Mouse (Mus musculus) cerebellum, adult 11-12 months (tissue): ENCODE measurements around the gene Vps4b.

ENCODE experiments used
- DNase-seq: peaks from one replicate; pipeline ENCODE4 v3.0.0; 2022

Vps4b gene

DNA sequence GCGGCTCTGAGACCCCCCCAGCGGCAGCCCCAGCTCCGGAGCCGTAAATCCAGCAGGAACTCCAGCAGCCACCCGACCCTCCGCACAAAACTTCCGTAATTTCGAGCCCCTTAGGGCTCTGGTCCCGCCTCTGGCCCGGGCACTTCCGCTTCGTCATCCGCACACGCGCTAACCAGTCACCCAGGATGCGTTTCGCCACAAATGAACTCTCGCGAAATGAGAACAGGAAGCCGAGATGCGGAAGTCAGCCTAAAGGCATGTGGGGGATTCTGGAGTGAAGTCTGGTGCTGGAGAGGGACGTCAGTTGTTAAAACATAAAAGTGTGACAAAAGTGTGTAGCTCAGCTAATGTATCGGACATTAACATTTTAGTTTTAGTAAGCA lies at the start of gene Vps4b:
Vps4b (minus strand) TSS at position 187 of the 383 bp plus-strand sequence.
- peak; percentile 88 for DNase-seq

DNA sequence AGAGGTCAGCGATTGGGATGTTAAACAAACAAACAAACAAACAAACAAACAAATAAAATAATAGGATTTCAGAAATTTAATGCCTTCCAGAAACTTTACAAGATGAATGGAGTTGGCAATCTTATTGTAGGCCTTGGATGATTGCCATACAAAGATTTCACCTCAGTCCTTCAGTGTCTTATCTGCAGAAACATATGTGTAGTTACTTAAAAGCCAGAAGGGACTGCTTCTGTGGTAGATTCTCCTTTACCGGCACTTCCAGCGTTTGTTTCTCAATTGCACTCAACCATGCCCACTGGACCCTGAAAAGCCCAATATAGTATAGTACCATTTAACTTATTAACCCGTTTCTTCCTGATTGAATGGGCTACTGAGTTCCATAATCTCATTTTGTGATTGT lies 32.3 kb upstream of the Vps4b start:
- DNase-seq = no peak

DNA sequence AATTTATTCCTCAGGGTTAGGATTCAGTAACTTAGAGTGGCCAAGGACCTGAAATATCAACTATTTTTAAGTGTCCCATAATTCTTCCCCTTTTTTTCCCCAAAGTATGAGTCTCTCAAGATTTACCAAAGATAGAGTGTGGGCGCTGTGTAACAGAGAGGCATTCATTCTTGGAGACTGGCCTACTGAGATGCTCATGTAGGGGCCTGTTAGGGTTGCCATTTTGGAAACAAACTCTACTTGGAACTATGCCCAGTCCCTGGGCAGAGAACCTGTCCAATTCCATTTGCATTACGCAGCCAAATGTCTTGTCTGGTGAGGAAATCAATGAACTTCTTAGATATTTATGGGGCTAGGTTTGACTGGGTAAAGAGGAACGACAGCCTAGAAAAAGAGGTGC lies 25.8 kb upstream of the Vps4b start:
- no peak for DNase-seq

DNA sequence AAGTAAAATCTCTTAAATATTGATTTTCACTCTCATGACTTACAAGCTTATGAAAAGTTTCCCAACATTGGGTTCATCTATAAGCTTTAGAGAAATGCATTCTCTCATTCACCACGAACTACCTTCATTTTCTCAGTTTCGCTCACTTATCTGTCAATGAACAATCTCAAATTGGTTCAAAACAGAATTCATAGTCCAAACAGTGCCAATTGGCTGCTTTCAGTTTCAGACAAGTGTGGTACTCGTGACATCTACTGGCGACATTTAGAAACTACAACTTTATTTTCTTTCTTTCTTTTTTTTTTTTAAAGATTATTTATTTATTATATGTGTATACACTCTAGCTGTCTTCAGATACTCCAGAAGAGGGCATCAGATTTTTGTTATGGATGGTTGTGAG lies 21.8 kb upstream of the Vps4b start:
- no peak for DNase-seq

DNA sequence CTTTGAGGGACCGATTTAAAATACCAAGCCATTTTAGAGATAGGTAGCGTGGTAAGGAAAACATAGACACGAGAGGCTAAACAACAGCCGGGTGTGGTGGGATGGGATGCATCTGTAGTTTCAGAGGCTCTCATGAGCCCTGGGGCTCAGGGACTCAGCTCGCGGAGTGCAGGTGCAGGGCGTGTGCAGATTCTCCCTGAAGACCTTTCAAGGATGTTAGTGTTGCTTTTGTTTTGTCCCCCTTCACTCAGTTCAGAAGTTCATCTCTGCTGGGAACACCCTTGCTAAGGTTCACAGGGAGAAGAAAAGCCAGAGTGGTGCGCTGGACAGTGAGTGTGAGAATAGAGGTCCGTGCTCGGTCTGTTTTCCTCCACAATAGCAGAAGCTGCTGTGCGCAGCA lies 20.2 kb upstream of the Vps4b start:
- no peak for DNase-seq

DNA sequence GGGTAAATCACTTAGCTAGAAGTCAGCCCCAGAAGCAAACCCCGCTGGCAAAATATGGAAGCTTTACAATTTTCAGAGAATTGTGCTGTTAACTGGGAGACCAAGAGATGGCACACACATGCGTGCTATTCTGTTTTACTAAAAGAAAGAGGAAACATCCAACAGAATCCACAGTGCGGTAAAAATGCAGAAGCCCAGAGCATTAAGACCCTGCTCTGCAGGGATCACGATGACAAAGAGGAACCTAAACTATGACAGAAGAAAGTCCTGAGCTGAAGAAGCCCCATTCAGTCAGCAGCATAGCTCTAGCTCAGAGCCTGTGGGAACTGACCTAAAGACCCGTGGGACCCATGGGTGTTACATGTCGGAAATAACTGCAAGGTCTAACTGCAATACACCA lies 18.7 kb upstream of the Vps4b start:
- no peak for DNase-seq

DNA sequence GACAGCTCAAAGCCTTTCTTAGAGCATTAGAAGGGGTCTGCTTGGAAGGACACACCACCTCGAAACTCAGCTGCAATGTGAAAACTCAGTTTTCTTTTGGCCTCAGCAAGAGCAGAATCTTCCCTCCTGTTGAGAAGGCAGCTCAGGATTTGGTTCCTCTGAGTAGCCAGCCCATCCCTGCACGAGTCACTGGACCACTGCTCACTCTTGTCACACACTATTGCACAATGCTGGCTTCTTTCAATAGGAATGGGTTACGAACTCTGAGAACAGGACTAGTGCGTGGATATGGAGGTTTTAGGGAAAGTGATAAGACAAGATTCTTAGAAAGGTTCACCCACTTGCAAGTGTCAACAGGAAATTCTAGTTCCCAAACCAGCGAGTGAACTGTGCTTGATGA lies 18.3 kb upstream of the Vps4b start:
- DNase-seq = no peak

DNA sequence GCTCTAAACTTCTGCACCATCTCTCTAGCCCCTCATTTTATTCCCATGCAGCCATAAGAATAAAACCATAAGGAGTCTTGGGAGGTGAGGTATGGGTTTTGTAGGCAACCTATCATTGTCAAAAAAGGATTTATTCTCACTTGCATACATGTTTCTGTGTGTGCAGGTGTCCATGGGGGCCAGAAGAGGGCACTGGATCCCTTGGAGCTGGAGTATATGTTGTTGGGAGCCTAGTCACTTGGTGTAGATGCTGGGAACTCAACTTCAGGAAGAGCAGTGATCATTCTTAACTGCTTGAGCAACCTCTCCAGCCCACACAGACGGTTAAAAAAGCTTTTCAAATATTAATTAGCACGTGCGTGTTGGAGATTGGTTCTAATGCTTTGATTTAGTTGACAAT lies 3.4 kb upstream of the Vps4b start:
- DNase-seq = no peak

DNA sequence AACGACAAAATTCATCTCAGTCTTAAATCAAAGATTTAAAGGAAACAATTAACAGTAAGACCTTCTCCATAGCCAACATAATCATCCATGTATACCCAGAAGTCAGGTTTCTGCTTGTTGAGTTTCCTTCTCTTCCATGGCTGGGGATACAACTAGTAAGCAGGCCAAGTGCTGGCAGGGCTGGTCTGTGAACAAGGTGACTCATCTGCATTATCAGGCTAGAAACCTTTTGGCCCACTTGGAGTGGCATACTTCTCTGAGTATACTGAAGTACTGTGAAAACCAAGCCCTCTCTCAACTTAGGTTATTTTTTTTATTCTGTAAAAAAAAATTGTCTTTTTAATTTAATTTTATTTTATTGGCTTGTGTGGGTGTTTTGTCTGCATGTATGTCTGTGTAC lies 2.9 kb upstream of the Vps4b start:
- no peak for DNase-seq

DNA sequence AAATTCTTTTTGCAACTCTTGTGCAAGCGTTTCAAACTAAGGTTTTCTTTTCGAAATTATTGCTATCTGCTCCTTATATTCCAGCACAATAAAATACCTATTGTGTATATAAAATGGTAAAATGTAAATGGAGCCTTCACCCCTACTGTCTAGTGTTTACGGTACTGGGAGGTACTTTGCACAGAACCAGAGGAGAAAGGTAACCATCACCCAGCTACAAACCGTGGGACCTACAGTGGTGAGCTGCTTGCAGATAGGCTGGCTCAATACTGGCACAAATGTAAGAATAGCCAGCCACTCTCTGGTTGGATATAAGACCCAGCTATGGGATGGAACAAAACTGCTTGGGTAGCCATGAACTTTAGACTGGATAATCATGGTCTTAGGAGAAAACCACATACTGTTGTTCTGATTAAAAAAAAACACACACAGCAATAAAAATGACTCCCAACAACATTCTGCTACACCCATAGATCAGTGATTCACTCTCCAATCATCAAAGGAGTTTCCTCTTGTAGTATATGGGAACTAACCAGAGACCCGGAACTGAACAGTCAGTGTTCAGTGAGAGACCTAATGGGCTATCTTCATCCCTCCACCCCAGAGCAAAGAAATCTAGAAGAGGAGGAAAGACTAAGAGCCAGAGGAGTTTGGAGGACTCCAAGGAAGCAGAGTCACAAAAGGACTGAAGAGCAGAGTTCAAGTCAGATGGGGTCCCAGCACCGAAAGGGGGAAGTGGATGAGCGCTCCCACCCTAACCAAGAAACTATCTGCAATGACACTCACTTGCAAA lies 655 bp upstream of the Vps4b start:
- peak; percentile 7 for DNase-seq

DNA sequence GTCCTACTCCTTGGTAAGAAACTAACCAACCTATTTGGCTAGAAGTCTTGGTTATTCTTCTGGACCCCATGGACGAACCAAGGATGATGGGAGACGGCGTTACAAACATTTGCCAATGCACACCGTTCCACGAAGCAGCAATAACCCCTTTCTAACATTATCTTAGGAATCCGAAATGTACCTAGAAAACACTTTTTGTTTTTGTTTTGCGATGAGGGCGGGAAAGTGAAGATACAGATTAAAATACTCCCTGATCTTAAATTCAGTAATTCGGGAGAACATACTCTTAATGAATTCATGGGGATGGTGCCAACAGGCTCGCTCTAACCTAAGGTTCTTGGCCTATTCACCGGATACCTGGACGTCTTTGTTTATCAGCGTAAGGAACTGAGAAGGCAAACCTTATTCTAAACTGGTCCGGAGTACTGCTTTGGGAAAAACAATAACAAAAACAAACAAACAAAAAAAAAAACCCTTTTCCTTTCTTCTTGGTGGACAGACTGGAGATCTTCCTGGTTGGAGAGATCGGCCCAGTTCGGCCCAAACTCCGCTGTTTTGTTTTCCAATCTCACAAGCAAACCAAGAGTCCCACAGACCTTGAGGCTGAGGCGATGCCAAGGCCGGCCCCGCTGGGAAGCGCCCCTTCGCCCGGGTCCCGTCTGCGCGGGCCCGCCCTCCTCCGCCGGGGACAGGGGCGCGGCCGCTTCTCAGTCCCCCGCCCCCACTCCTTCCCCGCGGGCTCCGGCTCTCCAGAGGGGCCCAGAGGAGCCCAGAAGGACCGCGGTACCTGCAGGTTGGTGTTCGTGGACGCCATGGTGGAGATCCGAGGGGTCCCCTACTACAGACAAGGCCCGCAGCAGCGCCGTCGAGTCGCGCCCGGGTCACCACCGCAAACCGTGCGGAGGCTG lies 640 bp downstream of the Vps4b start:
- DNase-seq = no peak

DNA sequence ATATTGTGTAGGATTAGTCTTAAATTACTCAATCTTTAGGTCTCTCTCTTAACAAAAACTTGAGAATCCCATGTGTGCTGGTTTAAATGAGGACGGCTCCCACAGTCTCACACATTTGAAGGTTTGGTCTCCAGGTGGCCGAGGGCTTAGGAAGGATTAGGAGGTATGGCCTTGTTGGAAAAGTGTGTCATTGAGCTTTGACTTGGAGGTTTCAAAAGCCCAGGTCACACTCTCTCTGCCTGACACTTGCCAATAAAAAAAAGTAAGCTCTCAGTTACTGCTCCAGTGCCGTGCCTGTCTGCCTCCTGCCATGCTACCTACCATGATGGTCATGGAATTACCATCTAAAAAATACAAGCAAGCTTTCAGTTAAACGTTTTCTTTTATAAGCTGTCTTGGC lies 21.6 kb downstream of the Vps4b start:
- no peak for DNase-seq

DNA sequence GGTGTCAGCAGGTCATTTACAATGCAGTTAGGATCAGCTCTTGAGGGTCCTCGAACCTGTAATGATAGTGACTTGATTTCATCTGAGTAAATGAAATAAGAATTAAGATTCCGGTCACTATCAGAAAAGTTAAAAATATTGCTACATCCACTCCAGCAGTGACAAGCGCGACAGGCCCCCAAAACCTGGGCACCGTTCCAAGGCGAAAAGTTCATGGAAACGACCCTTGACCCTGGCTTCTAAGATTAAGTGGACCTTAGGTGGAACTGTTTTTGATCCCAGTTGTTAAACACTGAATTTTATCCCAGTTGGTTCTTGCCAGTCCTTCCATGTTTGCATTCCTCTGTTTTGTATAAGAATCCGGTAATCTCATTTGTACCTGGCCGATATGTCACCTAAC lies 22.4 kb downstream of the Vps4b start:
- no peak for DNase-seq

DNA sequence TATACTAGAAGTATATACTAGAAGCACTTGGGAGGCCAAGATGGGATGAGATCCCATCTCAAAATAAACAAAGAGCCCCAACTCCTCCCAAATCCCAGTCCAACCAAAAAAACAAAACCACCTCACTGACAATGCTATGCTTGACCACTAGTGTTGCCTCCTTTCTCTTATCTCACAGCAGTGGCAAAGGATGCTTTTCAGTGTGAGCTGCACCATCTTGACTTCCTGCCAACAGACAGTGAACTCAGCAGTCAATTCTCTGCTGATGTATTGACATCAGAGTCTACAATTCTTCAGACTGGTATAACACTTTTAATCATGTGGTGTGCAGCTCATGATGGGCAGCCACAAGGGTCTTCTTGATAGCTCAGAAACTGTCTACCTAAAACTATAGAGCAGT lies 27.8 kb downstream of the Vps4b start:
- no peak for DNase-seq

DNA sequence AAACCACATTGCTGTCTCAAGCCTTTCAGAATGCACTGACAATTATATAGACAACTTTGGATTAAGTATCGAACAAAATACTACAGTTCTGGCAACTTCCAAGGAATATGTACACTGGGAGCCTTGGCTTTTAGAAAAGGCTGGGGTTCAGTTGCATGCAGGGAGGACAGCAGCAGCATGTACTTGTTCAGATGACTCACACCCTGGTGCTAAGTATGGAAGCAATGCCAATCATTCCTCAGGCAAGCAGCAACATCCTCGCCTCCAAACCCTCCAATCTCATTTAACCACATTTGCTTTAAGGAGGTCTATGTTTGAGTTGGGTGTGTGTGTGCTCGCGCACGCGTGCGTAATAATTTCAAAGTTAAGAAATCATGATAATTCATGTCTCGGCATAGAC lies 30.8 kb downstream of the Vps4b start:
- DNase-seq = no peak

DNA sequence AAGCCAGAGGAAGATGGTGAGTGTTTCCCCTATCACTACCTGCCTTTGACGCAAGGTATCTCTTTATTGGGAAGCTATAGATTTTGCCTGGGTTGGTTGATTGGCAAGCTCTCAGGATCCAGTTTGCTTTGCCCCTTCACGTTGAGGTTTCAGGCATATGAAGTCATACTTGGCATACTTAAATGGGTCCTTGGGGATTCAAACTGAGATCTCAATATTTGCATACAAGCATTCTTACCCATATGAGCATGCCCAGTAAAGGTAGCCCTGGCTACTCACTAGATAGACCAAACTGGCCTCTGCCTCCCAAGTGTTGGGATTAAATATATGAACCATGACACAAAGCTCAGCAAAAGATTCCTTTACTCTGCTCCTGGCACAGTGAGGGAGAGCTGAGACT lies 31.7 kb downstream of the Vps4b start:
- DNase-seq = no peak

DNA sequence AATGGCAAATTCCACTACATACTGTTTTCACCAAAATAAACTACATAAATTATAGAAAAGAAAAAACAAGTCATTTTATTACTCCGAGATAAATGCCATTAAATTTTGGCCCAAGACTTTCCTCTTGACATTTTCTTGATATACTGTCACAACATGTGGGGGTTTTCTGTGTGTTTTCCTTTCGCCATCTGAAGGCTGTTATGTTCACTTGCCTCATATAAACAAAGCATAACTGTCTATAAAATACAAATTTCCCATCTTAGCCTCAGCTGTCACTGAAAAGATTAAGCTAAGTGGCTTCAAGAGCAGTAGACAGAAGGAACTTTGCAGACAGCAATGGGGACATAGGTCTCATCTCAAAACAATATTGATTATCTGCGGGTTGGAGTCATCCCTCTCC lies 32.2 kb downstream of the Vps4b start:
- no peak for DNase-seq

DNA sequence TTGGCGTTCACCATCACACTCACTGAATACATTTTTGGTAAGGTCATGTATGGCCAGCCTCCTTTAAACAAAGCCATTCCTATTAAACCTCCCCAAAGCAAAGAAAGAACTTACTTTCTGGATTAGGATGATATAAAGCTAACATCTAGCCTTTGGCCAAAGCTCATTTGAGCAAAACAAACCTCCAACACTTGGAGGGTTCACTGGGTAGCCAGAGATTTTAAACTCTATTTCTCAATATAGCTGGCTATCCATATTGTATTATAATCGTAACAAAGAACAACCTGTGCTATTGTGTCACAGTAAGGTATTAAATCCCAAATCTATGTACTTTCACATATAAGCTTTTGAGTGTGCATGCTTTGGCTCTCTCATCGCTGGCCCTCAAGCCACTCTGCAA lies 35.8 kb downstream of the Vps4b start:
- DNase-seq = no peak

DNA sequence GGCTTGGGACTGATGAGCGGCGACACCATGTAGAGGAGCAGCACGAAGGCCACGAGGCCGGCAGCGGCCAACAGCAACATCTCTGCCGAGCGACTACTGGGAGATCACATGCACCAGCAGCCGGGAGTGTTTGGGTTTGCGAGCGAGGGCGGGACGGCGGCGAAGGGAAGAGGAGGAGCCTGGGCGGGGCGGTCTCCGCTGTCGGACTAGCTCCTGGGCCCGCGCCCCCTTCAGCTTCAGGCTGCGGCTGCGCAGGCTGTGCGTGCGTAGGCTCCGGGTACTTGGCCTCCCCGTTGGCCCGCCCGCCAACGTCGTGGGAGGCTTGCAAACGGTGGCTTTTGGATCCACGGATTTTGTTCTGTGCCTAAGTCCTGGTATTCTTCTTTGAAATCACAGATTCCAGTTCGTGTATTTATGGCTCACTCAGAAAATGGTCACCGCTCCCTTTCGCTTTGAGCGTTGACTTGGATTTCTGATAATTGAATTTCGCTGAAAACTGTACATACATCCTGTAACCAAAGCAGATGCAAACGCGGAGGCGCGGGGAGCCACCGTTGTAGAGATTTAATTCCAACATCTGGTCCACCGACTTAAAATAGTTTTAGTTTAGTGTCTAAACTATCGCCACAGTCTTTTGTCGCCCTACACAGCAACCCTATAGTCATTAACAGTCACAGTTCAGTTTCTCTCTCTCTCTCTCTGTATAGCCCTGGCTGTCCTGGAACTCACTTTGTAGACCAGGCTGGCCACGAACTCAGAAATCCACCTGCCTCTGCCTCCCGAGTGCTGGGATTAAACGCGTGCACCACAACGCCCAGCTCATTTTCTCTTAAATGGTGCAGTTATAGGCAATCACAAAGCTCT lies 36.7 kb downstream of the Vps4b start, which contains the start of gene Kdsr:
Kdsr (minus strand) TSS at position 156 of the 864 bp plus-strand sequence.
- peak; percentile 97 for DNase-seq

DNA sequence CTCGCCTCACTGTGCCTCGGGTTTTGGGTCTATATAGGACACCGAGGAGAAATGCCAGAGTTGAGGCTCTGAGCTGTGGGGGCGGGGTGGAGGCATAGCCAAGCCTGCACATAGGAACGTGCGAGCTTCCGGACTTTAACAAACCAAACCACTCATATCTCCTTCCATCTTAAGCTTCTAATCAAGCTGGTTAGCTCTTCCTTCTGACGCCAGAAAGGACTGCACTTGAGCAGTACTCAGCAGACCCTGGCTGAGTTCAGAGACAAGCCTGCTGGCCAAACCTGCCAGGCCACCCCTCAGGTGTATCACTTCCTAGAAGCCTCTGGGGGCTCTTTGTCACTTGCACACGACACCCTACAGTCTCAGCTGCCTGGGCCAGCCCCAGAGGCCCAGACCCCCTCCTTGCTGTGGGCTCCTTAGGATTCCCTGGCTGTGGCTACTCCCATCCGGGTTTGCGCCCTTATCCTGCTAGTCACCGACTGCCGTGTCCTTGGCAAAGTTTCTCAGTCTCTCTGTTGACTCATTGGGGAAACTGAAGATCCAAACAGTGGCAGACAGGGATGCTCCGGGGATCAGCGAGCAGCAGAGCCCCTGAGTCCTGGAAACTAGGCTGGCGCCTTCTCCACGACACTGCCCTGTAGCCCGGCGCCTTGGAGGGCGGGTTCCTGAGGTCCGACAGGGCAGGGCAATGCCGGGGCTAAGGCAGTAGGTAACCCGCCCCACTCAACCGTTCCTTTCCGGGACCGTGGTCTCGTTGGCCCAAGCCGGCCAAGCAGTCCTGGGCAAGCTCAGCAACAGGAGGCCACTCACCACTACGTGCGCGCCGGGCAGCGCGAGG lies 37.6 kb downstream of the Vps4b start:
- DNase-seq = no peak

DNA sequence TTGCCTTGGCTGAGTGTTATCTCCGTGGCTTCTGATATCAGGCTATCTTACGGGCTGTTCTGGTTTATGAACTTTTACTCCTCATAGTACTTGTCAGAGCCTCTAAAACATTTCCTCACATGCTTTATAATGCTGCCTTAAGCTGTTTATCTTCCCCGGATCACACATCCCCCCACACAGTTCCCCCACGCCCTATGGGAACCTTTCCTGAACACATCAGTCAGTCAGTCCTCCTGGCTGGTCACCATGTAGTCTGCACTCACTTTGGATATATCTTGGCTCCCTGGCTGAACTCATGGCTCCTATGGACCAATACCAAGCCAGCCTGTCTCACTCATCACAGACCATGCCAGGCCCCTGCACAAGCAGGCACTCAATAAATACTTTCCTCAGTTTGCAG lies 39.9 kb downstream of the Vps4b start:
- no peak for DNase-seq

DNA sequence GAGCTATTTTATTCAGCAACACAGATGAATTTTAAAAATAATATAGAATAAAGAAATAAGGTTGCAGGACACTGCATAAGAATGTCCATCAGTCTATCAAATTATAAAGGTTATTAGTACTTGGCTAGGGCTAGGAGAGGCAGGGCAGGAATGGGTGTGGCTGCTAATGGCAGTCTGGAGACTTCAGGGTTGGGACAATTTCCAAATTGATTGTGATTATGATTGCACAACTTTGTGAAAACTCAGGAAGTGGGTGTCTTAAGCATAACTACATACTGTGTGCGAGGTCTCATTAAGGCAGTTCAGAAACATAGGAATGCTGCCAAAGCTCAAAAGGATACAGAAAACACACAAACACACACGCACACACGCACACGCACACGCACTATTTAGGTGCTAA lies 44.5 kb downstream of the Vps4b start:
- DNase-seq = no peak
